Mouse (Mus musculus) MEL (cell line): ENCODE results near the gene Cox5a.

Experiments
- CTCF ChIP-seq, 3 experiments: IDR thresholded peaks in 2 of 3; conservative IDR thresholded peaks in 1 of 3; 2 replicates each; pipeline ENCODE4 v1.5.1; 2011 to 2012; ENCODE audit warnings: low read length in 3 of 3, low read depth in 2 of 3, mild to moderate bottlenecking in 2 of 3, improper control_type of control experiment in 1 of 3, inconsistent platforms in 1 of 3, mixed read lengths in 1 of 3, moderate library complexity in 1 of 3; ENCODE audit not compliant: control insufficient read depth in 1 of 3, insufficient read depth in 1 of 3, poor library complexity in 1 of 3, severe bottlenecking in 1 of 3
- EP300 ChIP-seq, 2 experiments: IDR thresholded peaks; 2 replicates each; pipeline ENCODE4 v1.6.1; 2011; ENCODE audit warnings: improper control_type of control experiment in 2 of 2, low read length in 2 of 2, low read depth in 1 of 2, mild to moderate bottlenecking in 1 of 2
- GABPA ChIP-seq: IDR thresholded peaks from 2 replicates; pipeline ENCODE4 v1.6.1; 2012; ENCODE audit warnings: low read depth, mild to moderate bottlenecking, inconsistent platforms, low read length, improper control_type of control experiment, moderate library complexity
- GATA1 ChIP-seq: IDR thresholded peaks from 2 replicates; pipeline ENCODE4 v1.6.1; 2011; ENCODE audit warnings: low read depth, low read length, improper control_type of control experiment
- JUND ChIP-seq: IDR thresholded peaks from 2 replicates; pipeline ENCODE4 v1.6.1; 2011; ENCODE audit warnings: low read depth, mild to moderate bottlenecking, improper control_type of control experiment, low read length
- NELFE ChIP-seq: IDR thresholded peaks from 2 replicates; pipeline ENCODE4 v1.6.1; 2011; ENCODE audit warnings: low read depth, low read length, improper control_type of control experiment
- POLR2A ChIP-seq, 2 experiments: IDR thresholded peaks; 2 replicates each; pipeline ENCODE4 v1.6.1; 2011 to 2012; ENCODE audit warnings: low read length in 2 of 2, mild to moderate bottlenecking in 2 of 2, control low read depth in 1 of 2, improper control_type of control experiment in 1 of 2, low read depth in 1 of 2, moderate library complexity in 1 of 2; ENCODE audit not compliant: control insufficient read depth in 1 of 2, insufficient read depth in 1 of 2, poor library complexity in 1 of 2
- RAD21 ChIP-seq: IDR thresholded peaks from 2 replicates; pipeline ENCODE4 v1.6.1; 2011; ENCODE audit warnings: mild to moderate bottlenecking, low read depth, low read length, improper control_type of control experiment
- SMC3 ChIP-seq: IDR thresholded peaks from 2 replicates; pipeline ENCODE4 v1.6.1; 2011; ENCODE audit warnings: low read depth, low read length, improper control_type of control experiment
- ZC3H11A ChIP-seq: IDR thresholded peaks from 2 replicates; pipeline ENCODE4 v1.6.1; 2012; ENCODE audit warnings: low read depth, mild to moderate bottlenecking, inconsistent platforms, low read length, improper control_type of control experiment

GRCm38 (mm10) chr9:57564609-57565008 lies 43.5 kb downstream of the Cox5a start:
- TF ChIP-seq ZC3H11A (no peak), CTCF (IDR thresholded peaks at IDR 0.05 in 2 of 3, conservative IDR thresholded peaks at IDR 0.05 in 1 of 3; ENCODE audit: control insufficient read depth in 1 of 3, insufficient read depth in 1 of 3, low read depth in 2 of 3, low read length in 3 of 3, poor library complexity in 1 of 3, severe bottlenecking in 1 of 3) (no peak), GABPA (no peak), JUND (no peak), POLR2A (IDR thresholded peaks at IDR 0.05; ENCODE audit: control insufficient read depth in 1 of 2, insufficient read depth in 1 of 2, low read depth in 1 of 2, low read length in 2 of 2, poor library complexity in 1 of 2) (no peak), GATA1 (no peak), EP300 (IDR thresholded peaks at IDR 0.05; ENCODE audit: low read depth in 1 of 2, low read length in 2 of 2) (no peak), SMC3 (no peak), NELFE (no peak), RAD21 (no peak)
